Mouse (Mus musculus): Measurements from ENCODE around the gene Klhl22. TPM values are rescaled to one million over a fixed set of nuclear protein-coding genes. Genes with fewer than 3 reads are reported as not detected.

Gene Klhl22
- total and polyA plus RNA-seq, 3 experiments: not detected

DNA sequence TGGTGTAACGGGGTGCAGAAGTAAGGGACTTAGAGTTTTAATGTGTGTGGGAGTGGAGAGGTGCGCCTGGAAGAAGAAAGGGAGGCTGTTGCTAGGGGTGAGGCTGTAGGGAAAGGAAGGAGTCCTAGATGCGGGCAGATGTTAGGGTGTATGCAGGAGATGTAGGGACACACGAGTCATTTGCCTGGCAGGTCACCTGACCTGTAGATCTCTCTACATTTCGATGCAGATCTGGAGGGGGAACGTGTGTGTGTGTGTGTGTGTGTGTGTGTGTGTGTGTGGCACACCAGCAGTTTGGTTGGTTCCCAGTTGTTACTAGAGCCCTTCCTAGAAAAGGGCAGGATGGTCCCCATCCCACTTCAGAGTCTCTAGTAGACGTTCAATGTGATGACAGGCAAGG is 45.6 kb downstream of the Klhl22 start:
- DNase-seq (ENCODE audit: extremely low read depth): no peak
- no peaks in the 10 kb centered on the region for H3K79me2 ChIP-seq (replicated peaks; ENCODE audit: control insufficient read depth, extremely low read depth, insufficient read depth, poor library complexity, severe bottlenecking)
- peaks cover 16% of the 10 kb centered on the region for H3K9me3 ChIP-seq (replicated peaks; ENCODE audit: low read length)
- in situ Hi-C loops (cut with MboI; ENCODE audit: low pct_ligation_motif_present, low pct_unique_long_range_greater_than_20kb, low sequenced_read_pairs) (no loop called here), dilution Hi-C loops (cut with MboI; ENCODE audit: extremely low pct_ligation_motif_present, extremely low pct_unique_long_range_greater_than_20kb, low sequenced_read_pairs) (no loop called here)
- no peak overlapping the region for H3K4me3 ChIP-seq (replicated peaks in 1 of 3; ENCODE audit: low read depth in 2 of 3, low read length in 2 of 3, poor library complexity in 1 of 3)
- no peaks in the 10 kb centered on the region for H3K36me3 ChIP-seq (replicated peaks in 1 of 2; ENCODE audit: control insufficient read depth in 1 of 2, insufficient read depth in 1 of 2, low read length in 1 of 2)
- no peak overlapping the region for H3K4me2 ChIP-seq (ENCODE audit: insufficient read depth, low read depth, poor library complexity, severe bottlenecking)
- H3K27me3 ChIP-seq (replicated peaks): peaks cover 47% of the 10 kb centered on the region
- H3K4me1 ChIP-seq (ENCODE audit: control insufficient read depth in 1 of 2, insufficient read depth in 2 of 2): no peaks in the 10 kb centered on the region
- H3K9ac ChIP-seq (ENCODE audit: insufficient read depth, low read depth): no peak overlapping the region
- TF ChIP-seq ETS1 (conservative IDR thresholded peaks at IDR 0.05; ENCODE audit: low read depth, low read length): no peak
- TF ChIP-seq MYC (IDR thresholded peaks at IDR 0.05; ENCODE audit: low read depth, low read length): no peak
- TF ChIP-seq POLR2AphosphoS2 (IDR thresholded peaks at IDR 0.05; ENCODE audit: low read depth, low read length): no peak
- no peak for TF ChIP-seq ZC3H11A (IDR thresholded peaks at IDR 0.05; ENCODE audit: low read depth, low read length)
- no peak for TF ChIP-seq MEF2A (IDR thresholded peaks at IDR 0.05; ENCODE audit: borderline replicate concordance, low read depth, low read length)
- no peak for TF ChIP-seq ZNF384 (IDR thresholded peaks at IDR 0.05; ENCODE audit: low read depth, low read length)
- no peak for TF ChIP-seq CTCF (conservative IDR thresholded peaks at IDR 0.05 in 1 of 2, IDR thresholded peaks at IDR 0.05 in 1 of 2; ENCODE audit: low read depth in 2 of 2, low read length in 2 of 2)
- TF ChIP-seq RAD21 (IDR thresholded peaks at IDR 0.05; ENCODE audit: low read depth, low read length): no peak
- no peak for TF ChIP-seq NELFE (IDR thresholded peaks at IDR 0.05; ENCODE audit: low read depth, low read length)
- no peak for TF ChIP-seq MXI1 (IDR thresholded peaks at IDR 0.05; ENCODE audit: low read depth, low read length)
- no peak for TF ChIP-seq MAZ (IDR thresholded peaks at IDR 0.05; ENCODE audit: low read depth, low read length)
- no peak for TF ChIP-seq ELF1 (IDR thresholded peaks at IDR 0.05; ENCODE audit: low read depth, low read length)
- no peak for TF ChIP-seq E2F4 (IDR thresholded peaks at IDR 0.05; ENCODE audit: insufficient replicate concordance, low read depth, low read length)
- no peak overlapping the region for H3K27ac ChIP-seq (ENCODE audit: insufficient read depth, low read depth)

DNA sequence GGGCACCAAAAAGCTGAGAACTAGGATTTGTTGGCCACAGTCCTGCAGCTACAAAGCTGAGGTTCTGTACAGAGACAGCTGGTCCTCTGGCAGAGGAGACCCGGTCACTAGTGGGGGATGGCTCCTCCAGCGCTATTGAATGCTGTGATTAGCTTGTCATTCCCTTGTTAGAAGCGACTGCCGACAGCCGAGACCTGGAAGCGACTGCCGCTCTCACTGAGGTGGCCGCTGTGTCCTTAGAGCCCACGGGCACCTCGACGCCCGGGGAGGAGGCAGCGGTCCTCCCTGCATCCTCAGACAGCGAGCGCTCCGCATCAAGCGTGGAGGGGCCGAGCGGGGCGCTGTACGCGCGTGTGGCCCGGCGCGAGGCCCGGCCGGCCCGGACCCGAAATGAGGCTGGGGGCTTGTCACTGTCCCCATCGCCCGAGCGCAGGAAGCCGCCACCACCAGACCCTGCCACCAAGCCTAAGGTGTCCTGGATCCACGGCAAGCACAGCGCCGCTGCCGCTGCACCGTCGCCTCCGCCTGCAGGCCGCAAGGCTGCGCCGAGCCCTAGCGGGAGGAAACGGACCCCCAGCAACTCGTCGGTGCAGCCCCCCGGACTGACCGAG is 47.3 kb downstream of the Klhl22 start:
- peaks cover 16% of the 10 kb centered on the region for H3K9me3 ChIP-seq (replicated peaks; ENCODE audit: low read length)
- dilution Hi-C loops (cut with MboI; ENCODE audit: extremely low pct_ligation_motif_present, extremely low pct_unique_long_range_greater_than_20kb, low sequenced_read_pairs) (no loop called here), in situ Hi-C loops (cut with MboI; ENCODE audit: low pct_ligation_motif_present, low pct_unique_long_range_greater_than_20kb, low sequenced_read_pairs) (no loop called here)
- no peak overlapping the region for H3K4me2 ChIP-seq (ENCODE audit: insufficient read depth, low read depth, poor library complexity, severe bottlenecking)
- TF ChIP-seq CHD2 (IDR thresholded peaks at IDR 0.05; ENCODE audit: low read length): no peak
- 0 out of 2 replicates have a peak, but pooled peaks have one; percentile 22 for TF ChIP-seq TCF12 (IDR thresholded peaks at IDR 0.05; ENCODE audit: low read depth, low read length)
- no peaks in the 10 kb centered on the region for H3K79me2 ChIP-seq (replicated peaks; ENCODE audit: control insufficient read depth, extremely low read depth, insufficient read depth, poor library complexity, severe bottlenecking)
- no peaks in the 10 kb centered on the region for H3K36me3 ChIP-seq (replicated peaks in 1 of 2; ENCODE audit: control insufficient read depth in 1 of 2, insufficient read depth in 1 of 2, low read length in 1 of 2)
- H3K4me1 ChIP-seq (ENCODE audit: control insufficient read depth in 1 of 2, insufficient read depth in 2 of 2): no peaks in the 10 kb centered on the region
- H3K27me3 ChIP-seq (replicated peaks): peaks cover 48% of the 10 kb centered on the region
- no peak for DNase-seq (ENCODE audit: extremely low read depth)
- no peak overlapping the region for H3K9ac ChIP-seq (ENCODE audit: insufficient read depth, low read depth)
- H3K27ac ChIP-seq (ENCODE audit: insufficient read depth, low read depth): no peak overlapping the region
- no peak overlapping the region for H3K4me3 ChIP-seq (replicated peaks in 1 of 3; ENCODE audit: low read depth in 2 of 3, low read length in 2 of 3, poor library complexity in 1 of 3)

Measured in CH12.LX (cell line).